Mouse (Mus musculus): ENCODE measurements around the gene Retnla. TPM values are rescaled to one million over a fixed set of nuclear protein-coding genes. Genes with fewer than 3 reads are reported as not detected.

The Retnla gene
- polyA plus RNA-seq (2014; fragmentation: Illumina TruSeq; extraction: RNeasy Lipid Tissue Mini Kit (QIAGEN cat#74804)), result 7.3 TPM

GRCm38 (mm10) chr16:48842266-48842665 lies at the start of gene Retnla:
Retnla (plus strand) TSS chr16:48842551.

GRCm38 (mm10) chr16:48816695-48817094 lies 25.7 kb upstream of the Retnla start, which contains the start of gene Retnlb:
Retnlb (plus strand) TSS chr16:48816856.

GRCm38 (mm10) chr16:48872321-48872720 lies 30.0 kb downstream of the Retnla start, which contains the start of gene Retnlg:
Retnlg (plus strand) TSS chr16:48872621.

Other genes starting within 250 kb of the Retnla start
- 0.09 TPM for gene Trat1, start 70.5 kb upstream of the Retnla start, polyA plus RNA-seq (2014; fragmentation: Illumina TruSeq; extraction: RNeasy Lipid Tissue Mini Kit (QIAGEN cat#74804))
- gene Retnlb, start 25.7 kb upstream of the Retnla start, polyA plus RNA-seq (2014; fragmentation: Illumina TruSeq; extraction: RNeasy Lipid Tissue Mini Kit (QIAGEN cat#74804)), result not detected
- not detected for gene Retnlg, start 30.1 kb downstream of the Retnla start, polyA plus RNA-seq (2014; fragmentation: Illumina TruSeq; extraction: RNeasy Lipid Tissue Mini Kit (QIAGEN cat#74804))
- 79.5 TPM for gene Dzip3, start 151.6 kb downstream of the Retnla start, polyA plus RNA-seq (2014; fragmentation: Illumina TruSeq; extraction: RNeasy Lipid Tissue Mini Kit (QIAGEN cat#74804))
- 77.9 TPM for gene Cip2a, start 151.6 kb downstream of the Retnla start, polyA plus RNA-seq (2014; fragmentation: Illumina TruSeq; extraction: RNeasy Lipid Tissue Mini Kit (QIAGEN cat#74804))
- gene Myh15, start 214.9 kb downstream of the Retnla start, polyA plus RNA-seq (2014; fragmentation: Illumina TruSeq; extraction: RNeasy Lipid Tissue Mini Kit (QIAGEN cat#74804)), result not detected

Data from ovary, adult 10 weeks (tissue).